Mouse (Mus musculus) embryonic fibroblast, embryonic 13.5 days (primary cell): ENCODE measurements around the gene Zfp786.

Experiments used
- CTCF ChIP-seq: IDR thresholded peaks from 2 replicates; pipeline ENCODE4 v1.5.1; 2011; ENCODE audit warnings: mild to moderate bottlenecking, control low read depth, low read length, moderate library complexity, borderline replicate concordance; ENCODE audit not compliant: insufficient read depth
- POLR2A ChIP-seq: IDR thresholded peaks from 2 replicates; pipeline ENCODE4 v1.6.1; 2011; ENCODE audit warnings: low read depth, mild to moderate bottlenecking, control low read depth, low read length, moderate library complexity

- no peak for TF ChIP-seq POLR2A
- TF ChIP-seq CTCF = no peak
Measured at GRCm38 (mm10) chr6:47878593-47878992, 47.9 kb upstream of the Zfp786 start.
